Mouse (Mus musculus) T-helper 1 cell (primary cell): ENCODE data around the gene Eif1.
"Not testable (repeated sequence)": the region's sequence is repeated elsewhere in the genome, so short reads cannot be mapped to it uniquely, and the experiment has no call there.

Experiments used
- in situ Hi-C: fragments of 300-600 bp; cut with MboI, MseI; formaldehyde crosslinking; loops from one replicate; pipeline ENCODE4 v1.15.1; 2025; ENCODE audit warnings: high pct_unique_total_duplicates

The Eif1 gene

DNA sequence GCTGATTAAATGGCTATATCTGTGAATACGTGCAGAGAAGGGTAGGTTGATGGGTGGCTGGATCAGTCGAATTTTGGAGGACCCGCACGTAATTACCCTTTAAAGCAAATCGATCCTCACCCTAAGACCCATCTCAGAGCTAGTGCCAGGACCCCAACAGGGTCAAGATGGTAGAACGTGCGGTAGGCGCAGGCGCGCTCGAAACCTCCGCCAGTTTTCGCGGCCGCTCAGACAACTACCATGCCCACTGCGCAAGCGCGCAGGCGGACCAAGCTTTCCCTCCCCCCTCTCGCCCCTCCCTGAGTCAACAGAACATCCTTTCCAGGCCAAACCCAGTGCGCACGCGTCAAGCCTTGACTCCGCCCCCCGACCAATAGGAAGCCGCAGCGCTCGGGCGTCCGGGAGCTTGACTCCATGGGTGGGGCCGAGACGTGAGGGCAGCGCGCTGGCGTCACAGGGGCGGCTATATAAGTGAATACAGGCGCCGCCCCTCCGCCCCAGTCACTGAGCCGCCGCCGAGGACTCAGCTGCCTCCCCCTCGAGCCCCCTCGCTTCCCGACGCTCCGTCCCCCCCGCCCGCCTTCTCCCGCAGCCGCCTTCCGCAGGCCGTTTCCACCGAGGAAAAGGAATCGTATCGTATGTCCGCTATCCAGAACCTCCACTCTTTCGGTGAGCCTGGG is at the start of gene Eif1:
Gene Eif1 (plus strand): TSS at position 394 of the 680 bp plus-strand sequence.
- in situ Hi-C loops = no loop called here

DNA sequence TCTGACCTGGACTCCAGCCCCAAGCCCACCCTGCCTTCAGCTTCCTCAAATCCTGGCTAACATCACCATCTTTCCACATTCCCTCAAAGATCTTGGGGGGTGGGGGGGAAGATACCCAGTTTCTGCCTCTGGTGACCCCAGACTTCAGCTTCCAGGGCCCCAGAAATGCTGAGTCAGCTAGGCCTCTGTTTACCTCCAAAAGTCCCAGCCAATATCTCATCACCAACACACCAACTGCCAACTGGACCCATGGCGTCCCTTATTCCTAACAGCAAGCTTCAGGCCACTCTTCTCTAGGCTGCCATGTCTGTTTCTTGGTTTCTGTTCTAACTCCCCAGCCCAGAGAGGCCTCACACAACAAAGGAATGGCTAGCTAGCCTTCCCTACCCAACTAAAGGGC is 47.8 kb upstream of the Eif1 start:
- in situ Hi-C loops = no loop called here

DNA sequence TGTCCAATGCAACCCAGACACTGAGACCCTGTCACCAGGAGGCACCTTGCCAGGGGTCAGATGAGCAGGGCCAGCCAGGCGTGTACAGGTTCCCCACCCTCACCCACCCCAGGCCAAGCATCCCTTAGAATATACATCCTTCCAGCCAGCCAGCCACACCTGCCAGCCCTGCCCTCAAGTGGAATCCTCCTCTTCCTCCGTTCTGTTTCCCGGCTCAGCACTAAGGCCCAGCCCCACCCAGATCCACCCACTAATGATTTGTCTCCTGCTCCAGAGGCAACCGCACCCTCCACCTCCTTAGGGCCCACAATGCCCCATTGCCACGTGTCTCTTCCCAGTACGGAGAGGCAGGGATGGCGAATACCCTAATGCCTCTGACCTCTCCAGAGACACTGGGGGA is 45.0 kb upstream of the Eif1 start:
- in situ Hi-C loops = no loop called here

DNA sequence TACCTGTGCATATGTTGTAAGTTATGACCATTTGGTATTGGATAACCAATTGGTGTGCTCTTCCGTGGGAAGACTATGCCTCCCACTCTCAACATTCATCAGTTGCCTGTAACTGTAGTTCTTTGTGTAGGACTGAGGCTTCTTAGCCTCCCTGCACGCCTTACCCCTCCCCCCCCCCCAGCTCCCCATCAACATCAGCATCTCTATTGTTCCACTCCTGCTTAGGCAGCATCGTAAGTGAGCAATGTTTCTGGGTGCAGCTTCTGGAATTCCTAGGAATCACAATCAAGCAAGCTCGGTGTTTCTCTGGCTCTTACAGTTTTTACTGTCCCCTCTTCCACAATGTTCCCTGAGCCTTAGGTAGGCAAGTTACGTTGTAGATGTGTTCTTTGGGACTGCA is 44.2 kb upstream of the Eif1 start:
- in situ Hi-C loops = no loop called here

DNA sequence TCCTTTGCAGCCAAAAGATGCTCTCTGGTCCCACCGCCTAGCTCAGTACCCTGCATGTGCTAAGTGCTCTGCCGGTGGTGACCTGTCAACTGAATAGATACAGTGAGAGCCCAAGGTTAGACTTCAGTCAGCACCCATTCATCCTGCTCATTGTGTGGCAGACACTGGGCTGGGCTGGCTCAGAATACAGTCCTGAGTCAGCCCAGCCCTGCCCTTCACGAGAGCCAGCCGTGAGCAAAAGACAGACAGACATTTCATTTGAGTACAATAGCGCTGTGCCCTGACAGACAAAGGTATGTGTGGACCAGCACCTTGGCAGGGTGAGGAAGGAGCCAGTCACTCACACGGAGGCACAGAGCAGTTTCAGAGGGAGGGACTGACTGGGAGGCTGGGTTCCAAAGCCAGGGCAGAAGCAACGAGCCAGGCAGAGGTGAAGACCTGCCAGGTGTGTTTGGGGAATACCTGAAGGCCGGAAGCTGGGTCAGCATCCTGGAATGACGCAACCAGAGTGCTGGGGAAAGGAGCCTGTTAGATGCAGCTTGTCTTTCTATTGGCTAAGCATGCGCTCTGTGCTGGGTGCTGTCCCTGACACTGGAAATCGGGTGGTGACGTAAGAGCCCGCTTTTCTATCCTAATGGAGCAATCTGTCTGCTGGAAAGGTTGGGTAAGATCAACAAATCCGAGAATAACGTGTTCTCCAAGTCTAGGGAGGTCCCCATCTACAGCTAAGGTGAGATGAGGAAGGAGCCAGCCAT is 41.8 kb upstream of the Eif1 start:
- in situ Hi-C loops = no loop called here

DNA sequence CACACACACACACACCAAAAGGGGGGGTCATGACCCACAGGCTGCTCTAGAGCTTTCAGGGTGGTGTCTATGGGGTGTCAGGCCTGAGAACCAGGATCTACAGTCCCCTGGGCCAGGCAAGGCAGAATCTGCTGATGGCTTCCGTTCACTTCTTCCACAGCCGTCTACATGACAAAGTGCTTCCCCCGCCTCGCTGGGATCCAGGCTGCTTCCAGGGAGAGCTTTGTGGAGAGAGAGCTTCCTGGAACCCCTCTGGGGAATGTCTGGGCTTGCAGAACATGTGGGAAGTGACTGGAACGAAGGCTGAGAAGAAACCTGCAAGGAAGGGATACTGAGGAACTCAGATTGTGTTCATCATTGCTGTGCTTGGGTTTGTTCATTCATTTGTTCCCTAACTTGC is 40.9 kb upstream of the Eif1 start:
- in situ Hi-C loops = no loop called here

DNA sequence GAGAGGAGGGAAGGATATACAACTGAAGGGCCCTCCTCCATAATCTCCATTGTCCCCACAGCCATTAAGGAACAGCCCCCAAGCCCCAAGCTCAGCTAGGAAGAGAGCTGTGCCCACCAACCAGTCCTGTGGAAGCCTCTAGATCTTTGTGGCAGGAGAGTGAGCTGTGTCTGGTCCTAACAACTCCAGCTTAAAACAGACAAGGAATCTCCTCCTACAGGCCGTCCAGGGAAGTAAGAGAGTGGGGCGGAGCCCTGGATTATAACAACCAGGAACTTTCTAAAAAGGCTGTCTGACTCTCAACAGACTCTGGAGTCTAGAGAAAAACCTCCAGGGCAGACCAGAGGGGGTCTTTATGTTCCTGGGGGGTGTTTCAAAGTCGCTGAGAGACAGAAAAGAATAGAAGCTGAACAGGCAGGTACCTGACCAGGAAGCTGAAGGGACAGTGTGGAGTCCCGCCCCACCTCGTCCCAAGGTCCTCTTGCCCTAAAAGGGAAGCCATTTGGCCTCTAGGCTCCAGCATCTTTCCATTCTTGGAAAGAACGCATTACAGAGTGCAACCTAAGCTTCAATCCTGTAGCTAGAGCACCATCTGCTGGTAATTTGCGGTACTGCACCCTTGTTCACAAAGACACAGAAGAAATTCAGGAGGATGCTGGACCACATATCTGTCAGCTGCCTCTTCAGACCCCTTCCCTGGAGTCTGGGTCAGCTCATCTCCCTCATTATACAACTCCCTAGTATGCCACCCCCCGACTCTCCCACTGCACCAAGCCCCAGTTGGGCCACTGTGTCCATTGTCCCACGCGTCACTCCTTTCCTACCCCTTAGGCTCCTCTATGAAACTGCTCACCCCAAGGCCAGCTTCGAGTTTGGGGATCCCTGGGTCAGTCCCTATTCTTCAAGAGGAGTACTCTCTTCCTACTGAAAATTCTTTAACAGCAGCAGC is 37.8 kb upstream of the Eif1 start:
- in situ Hi-C loops = loop anchor here (10.0 kb wide), 1 partner anchor 107 kb away; no protein-coding TSS in a partner anchor

DNA sequence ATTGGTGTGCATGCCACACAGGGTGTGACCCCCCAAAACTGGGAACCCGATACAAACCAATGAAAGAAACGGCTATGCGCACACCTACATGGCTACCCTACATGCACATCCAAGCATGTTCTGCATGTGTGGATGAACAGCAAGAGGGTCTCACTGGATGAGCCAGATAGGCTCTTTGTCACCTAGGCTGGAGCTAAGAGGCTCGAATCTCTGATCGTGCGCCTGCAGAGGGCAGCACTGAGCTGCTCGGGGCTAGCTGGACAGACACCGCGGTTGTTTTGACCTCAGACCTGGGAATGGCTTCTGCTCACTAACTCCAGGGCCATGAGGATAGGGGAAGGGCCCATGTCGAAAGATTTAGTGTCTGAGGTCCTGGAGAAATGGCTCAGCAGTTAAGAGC is 37.1 kb upstream of the Eif1 start:
- in situ Hi-C loops = loop anchor here (10.0 kb wide), 1 partner anchor 108 kb away; no protein-coding TSS in a partner anchor

DNA sequence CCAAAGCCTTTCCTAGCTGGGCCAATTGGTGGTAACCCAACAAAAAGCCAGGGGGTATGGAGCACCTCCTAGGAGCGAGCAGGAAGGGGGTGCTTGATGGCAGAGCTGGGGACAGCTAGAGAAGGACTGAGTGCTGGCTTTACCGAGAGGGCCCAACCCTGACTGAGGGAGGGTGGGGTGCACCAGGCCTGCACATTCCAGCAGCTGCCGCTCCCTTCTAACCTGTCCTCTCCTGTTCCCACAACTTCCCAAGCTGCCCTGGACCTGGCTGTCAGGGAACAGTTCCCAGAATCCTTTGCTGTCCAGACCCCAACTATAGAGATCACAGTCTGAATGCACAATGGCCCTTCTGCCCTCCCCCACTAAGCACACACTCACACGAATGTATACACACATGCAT is 34.7 kb upstream of the Eif1 start:
- in situ Hi-C loops = loop anchor here (5.0 to 10.0 kb wide), 3 partner anchors 83 to 818 kb away; no protein-coding TSS in a partner anchor

DNA sequence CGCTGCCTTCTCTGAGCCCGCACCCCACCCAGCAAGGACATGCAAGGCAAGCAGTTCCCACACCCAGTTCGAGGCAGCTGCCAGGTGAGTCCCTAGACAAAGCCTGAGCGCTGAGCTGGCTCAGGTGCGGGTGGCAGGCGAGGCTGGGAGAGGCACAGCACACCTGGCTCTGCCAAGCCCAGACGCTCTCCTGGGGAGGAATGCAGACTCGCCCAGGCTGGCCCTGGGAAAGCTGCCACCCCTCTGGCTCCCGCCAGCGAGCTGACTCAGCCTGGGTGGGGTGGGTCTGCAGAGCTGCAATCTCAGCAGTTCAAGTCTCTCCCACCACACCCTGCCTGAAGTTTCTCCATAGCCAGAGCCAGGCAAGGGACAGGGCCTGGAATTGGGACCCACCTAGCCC is 32.7 kb upstream of the Eif1 start:
- in situ Hi-C loops = loop anchor here (5.0 to 10.0 kb wide), 3 partner anchors 85 to 820 kb away; no protein-coding TSS in a partner anchor

DNA sequence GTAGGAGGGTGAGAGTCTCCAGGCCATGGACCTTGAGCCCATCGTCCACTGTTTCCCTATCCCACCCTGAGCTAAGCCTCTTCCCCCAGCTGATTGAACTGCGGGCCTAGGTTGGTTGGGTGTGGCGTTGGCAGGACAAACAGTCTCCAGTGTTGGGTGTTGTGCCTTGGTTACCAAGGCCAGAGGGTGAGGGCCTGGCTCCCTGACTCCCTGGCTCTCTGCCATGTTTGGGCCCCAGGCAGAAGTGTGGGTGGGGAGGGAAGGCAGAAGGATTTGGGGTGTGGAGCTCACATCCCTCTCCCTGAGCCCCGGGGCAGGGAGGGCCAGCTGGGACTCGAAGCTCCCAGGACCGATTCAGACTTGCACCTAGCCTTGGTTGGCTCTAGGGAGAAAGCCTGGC is 30.7 kb upstream of the Eif1 start:
- in situ Hi-C loops = loop anchor here (5.0 to 10.0 kb wide), 3 partner anchors 87 to 822 kb away; no protein-coding TSS in a partner anchor

DNA sequence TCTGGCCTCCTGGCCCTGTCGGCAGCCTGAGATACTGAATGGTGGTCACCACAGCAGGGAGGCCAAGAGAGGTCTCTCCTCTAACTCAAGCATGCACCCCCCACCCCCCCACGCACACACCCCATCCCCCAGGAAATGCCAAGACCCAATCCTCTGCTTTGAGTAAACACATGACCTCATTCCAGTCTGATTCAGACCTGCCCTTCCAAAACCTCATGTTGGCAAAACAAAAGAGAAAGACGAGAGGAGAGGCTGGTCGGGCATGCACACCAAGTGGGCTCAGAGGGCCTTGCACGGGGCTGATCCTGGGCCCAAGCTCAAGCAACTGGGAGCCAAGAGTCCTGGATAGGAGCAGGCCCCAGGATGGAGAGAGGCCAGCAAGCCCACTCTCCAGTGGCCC is 29.4 kb upstream of the Eif1 start:
- in situ Hi-C loops = loop anchor here (10.0 kb wide), 1 partner anchor 905 kb away; the partner anchor contains the start of gene Krt10

DNA sequence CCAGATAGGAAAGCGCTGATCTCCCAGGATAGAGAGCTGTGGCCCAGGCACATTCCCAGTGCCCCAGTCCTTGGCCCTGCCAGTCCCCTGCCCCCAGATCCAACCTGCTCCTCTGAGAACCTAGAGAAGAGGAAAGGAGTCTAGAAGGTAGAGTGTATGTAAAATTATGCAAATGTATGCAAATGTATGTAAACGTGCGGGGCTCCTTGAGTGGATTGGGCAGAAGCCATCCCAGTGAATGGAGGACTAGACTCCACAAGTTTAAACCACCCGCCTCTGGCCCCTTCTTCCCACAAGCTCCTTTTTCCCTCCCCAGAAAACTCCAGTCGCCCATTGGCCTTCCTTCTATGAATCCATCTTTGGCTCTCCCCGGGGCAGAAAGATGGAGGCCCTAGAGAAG is 26.8 kb upstream of the Eif1 start:
- in situ Hi-C loops = loop anchor here (10.0 kb wide), 1 partner anchor 908 kb away; the partner anchor contains the start of gene Krt10

DNA sequence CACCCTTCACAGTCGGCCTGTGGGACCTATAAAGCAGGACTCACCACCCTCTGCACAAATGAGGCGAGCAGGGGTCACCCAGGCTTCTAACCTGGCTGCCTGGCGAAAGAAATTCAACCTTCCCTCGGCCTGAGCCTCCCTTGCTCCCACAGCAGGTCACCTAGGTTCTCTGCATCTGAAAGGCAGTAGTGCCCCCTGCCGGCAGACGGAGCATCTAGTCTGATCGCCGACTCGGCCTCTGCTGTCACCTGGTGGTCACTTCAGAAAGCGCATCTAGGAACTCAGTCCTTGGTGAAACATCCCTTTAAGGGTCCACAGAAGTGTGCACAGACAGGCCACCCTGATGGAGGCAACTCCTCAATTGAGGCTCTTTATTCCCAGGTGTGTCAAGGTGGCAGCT is 24.4 kb upstream of the Eif1 start:
- in situ Hi-C loops = loop anchor here (10.0 kb wide), 1 partner anchor 911 kb away; the partner anchor contains the start of gene Krt10

DNA sequence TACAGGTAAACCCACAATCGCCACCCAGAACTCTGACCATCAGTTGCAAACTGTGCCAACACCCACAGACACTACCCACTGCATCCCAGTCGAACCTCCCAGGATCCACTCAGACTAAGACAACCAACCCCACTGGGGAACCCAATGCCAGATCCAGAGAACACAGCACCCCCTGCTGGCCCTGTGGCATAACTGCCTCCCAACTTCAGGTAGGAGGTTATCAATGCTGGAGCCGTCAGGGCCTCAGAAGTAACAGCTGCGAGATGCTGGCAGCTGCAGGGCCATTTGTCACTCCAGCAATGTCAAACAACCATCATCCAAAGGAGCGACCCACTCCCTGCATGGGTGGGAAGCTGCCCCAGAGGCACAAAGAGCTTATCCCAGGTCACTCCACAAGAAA is 21.9 kb upstream of the Eif1 start:
- in situ Hi-C loops = loop anchor here (10.0 kb wide), 1 partner anchor 913 kb away; the partner anchor contains the start of gene Krt10

DNA sequence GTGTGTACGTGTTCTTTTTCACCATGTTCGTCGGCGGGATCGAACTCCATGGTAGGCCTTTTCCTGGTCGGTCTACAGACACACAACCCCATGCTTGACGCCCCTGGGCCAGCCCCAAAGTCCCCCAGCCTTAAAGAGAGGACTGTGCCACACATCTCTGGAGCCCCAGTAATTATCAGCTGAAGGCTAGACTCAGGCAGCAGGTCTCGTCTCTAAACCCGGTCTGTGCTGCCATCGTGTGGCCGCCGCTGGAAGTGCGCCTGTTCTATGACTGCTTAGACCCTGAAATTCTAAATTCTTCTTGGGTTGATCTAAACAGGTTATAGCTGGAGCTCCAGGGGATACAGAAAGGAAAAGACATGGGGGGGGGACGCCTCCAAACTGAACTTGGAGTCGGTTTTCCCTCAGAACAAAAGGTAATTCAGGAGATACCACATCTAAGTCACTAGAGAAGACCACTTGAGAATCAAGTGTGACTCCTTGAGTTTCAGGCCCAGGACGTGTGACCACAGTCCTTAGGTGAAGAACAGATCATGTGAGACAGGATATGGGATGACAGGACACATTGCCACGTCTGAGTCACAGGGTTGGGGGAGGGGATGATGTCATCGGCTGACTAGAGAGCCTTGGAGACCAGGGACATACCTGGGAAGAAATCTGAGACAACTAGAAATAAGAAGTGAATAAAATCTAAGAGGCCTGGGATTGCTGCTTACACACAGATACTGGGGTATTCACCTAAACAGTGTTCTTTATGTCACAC is 21.2 kb upstream of the Eif1 start:
- in situ Hi-C loops = loop anchor here (10.0 kb wide), 1 partner anchor 914 kb away; the partner anchor contains the start of gene Krt10

DNA sequence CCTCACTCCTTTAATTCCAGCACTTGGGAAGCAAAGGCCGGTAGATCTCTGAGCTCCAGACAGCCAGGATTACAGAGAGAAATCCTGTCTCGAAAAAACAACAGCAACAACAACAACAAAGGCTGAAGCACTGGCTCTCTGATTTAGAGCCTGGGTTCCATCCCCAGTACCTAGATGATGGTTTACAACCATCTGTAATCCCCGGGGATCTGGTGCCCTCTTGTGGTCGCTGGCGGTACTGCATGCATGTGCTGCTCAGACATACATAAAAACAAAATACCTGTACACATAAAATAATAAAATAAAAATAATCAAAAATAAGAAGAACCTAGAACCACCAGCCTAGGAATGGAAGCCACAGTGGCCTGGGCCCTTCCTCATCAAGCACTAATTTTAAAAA is 19.4 kb upstream of the Eif1 start:
- in situ Hi-C loops = no loop called here

DNA sequence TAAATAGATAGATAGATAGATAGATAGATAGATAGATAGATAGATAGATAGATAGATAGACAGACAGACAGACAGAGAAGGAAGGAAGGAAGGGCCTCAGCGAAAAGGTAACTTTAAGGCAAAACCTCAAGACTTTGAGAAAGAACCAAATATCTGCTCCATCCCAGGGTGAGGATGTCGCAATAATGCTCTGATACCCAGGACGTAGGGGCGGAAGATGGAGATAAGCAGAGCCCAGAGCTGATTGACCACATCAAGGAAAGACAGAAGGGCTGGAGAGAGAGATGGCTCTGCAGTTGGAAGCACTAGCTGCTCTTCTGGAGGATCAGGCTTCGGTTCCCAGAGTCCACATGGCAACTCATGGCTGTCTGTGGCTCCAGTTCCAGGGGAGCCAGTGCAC is 18.4 kb upstream of the Eif1 start:
- in situ Hi-C loops = no loop called here

DNA sequence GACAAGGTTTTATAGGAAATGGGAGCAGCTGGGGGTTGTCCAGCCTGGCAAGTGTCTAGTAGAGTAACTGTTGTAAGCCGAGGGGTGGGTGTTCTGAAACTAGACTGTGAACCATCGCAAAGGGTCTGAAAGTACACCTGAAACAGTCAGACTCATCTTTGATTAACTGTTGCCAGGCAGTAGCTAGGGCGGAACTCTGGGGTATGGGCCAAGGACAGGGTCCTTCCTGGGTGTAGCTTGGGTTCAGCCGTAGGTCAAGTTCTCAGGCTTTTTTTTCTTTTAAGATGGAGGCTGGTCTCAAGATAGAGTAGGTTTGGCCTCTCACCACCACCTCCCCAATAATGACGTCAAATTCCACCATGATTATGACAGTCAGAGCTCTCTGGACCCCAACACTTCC is 11.8 kb upstream of the Eif1 start:
- in situ Hi-C loops = no loop called here

DNA sequence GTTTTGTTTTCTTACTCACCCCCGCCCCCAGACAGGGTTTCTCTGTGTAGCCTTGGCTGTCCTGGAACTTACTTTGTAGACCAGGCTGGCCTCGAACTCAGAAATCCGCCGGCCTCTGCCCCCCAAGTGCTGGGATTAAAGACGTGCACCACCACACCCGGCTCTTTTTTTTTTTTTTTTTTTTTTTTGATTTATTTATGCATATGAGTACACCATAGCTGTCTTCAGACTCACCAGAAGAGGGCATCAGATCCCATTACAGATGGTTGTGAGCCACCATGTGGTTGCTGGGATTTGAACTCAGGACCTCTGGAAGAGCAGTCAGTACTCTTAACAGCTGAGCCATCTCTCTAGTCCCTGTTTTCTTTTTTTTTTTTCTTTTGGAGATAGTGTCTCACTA is 11.0 kb upstream of the Eif1 start:
- in situ Hi-C loops = not testable (repeated sequence)

DNA sequence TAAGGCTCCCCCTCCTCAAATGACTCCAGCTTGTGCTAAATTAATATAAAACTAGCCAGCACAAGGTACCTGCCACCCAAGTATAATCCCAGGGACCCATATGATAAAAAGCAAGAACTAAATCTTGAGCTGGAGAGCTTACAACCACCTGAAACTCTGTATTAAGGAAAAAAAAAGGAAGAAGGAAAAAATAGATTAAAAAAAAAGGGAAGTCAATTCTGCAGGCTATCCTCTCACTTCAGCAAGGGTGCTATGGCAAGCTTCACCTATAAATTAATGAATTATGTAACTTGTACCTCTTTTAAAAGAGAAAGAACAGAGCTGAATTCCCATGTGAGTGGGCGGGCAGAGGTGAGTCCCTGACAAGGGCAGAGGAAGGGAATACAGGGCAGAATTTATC is 8.0 kb upstream of the Eif1 start:
- in situ Hi-C loops = no loop called here
